Mouse (Mus musculus): ENCODE results near the gene Zfp867. TPM values are rescaled to one million over a fixed set of nuclear protein-coding genes. Genes with fewer than 3 reads are reported as not detected.

Zfp867 gene
- 6.0 and 6.6 TPM in 2 replicates for polyA plus RNA-seq (2015; fragmentation: Nextera tagmentation; extraction: Ambion mirVana)

DNA sequence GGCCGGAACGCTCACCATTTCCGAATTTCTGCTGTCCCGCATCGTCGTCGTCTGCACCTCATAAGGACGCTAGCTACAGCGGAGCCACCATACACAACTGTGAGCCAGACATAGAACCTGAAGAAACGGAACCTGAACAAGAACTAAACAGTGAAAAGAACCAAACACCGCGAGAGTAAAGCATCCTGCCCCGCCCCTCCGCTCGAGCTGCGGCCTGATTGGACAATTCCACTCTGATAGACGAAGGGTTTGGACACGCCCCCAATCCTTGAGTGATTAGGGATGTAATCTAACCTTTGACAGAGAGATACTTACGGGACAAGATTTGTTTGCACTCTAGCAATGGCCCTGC is at the start of gene Zfp867:
Gene Zfp867 (minus strand): TSS at position 149 of the 352 bp plus-strand sequence.
- Histone ChIP-seq H3K4me2 (peak within 1 kb of the TSS; percentile 89), H3K4me3 (replicated peaks) (peak within 1 kb of the TSS; percentile 83), H3K27ac (peak within 1 kb of the TSS; percentile 71), H3K9me3 (no peaks in the 10 kb centered on the region), H3K9ac (peak within 1 kb of the TSS; percentile 95), H3K27me3 (replicated peaks) (no peaks in the 10 kb centered on the region), H3K36me3 (no peaks in the 10 kb centered on the region), H3K4me1 (0 out of 2 replicates have a peak, but pooled peaks cover 6% of the 10 kb centered on the region)
- ATAC-seq (ENCODE audit: insufficient read depth, low FRiP score, low read depth): peak; percentile 82
- WGBS: under 1% methylated on average over 19 of the region's 19 CpGs

DNA sequence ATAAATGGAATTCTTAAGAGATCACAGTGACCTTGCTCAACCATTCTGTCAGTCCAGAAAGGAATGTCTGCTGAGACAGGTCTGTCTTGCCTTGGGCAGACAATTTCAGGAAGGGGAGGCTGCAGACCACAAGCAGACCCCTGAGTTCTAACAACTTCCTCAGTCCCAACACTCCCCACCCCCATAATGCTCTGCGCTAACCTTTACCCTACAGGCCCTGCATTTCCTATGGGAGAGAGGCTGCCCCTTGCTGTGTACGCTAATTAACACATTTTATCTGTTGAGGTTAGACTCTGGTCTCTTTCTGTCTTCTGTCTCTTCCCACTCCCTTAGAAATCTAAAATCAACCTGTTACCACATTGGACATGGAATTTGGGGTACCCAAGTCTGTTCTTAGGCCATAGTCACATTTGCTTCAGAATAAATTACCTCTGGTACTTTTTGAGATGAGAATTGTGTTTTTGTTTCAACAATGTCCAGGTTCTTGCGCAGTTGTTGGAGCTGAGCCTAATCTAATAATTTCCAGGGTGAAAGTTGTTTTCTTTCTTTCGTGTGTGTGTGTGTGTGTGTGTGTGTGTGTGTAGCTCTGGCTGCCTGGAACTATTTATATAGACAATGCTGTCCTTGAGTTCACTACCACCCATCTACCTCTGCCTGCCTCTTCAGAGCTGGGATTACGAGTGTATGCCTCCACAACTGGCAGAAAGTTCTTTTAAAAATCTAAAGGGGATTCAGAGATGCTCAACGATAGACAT is 47.6 kb upstream of the Zfp867 start:
- ATAC-seq (ENCODE audit: insufficient read depth, low FRiP score, low read depth): no peak
- 64% methylated on average over 6 of the region's 6 CpGs for WGBS

DNA sequence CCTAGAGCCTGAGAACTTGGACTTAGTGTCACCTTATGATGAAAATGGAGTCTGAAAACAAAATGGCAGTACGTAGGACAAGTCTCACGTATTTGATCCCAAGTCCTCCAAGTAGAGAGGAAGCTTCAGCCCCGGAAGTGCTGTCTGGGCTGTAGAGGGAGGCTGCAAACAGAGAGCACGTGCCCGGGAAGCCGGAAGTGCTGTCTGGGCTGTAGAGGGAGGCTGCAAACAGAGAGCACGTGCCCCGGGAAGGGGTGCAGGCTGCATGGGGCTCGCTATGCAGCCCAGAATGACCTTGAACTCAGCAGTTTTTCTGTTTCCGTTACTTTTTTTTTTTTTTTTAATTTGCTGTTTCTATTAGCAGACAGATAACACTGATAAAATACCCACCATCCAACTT is 46.0 kb upstream of the Zfp867 start:
- Histone ChIP-seq H3K9me3 (no peaks in the 10 kb centered on the region), H3K4me3 (replicated peaks) (no peak overlapping the region), H3K36me3 (no peaks in the 10 kb centered on the region), H3K4me2 (no peak overlapping the region), H3K27me3 (replicated peaks) (no peaks in the 10 kb centered on the region), H3K4me1 (no peaks in the 10 kb centered on the region), H3K9ac (no peak overlapping the region), H3K27ac (no peak overlapping the region)
- no peak for ATAC-seq (ENCODE audit: insufficient read depth, low FRiP score, low read depth)
- WGBS: 47% methylated on average over 10 of the region's 10 CpGs

More for the DNA sequence above, 47.6 kb upstream of the Zfp867 start:
- Histone ChIP-seq H3K4me2 (no peak overlapping the region), H3K36me3 (no peaks in the 10 kb centered on the region), H3K27me3 (replicated peaks) (no peaks in the 10 kb centered on the region), H3K9me3 (no peaks in the 10 kb centered on the region), H3K4me3 (replicated peaks) (no peak overlapping the region), H3K27ac (peak overlapping the region; percentile 71), H3K9ac (no peak overlapping the region), H3K4me1 (no peaks in the 10 kb centered on the region)

DNA sequence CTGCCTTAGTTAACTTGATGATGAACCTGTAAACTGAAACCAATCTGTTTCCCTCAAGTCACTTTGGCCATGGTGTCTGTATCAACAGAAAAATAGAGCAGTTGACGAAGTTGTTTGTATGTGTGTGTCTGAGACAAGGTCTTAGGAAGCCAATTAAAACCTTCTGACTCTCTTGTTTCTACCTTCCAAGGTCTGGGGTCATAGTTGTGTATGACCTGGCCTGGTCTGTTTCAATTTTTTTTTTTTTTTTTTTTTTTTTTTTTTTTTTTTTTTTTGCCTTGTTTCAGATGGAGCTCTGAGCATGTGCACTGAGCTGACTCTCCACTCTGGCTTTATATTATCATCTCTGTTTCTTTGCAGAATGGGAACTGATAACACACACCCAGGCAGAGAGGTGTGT is 45.2 kb upstream of the Zfp867 start:
- Histone ChIP-seq H3K36me3 (no peaks in the 10 kb centered on the region), H3K4me1 (no peaks in the 10 kb centered on the region), H3K27me3 (replicated peaks) (no peaks in the 10 kb centered on the region), H3K4me2 (no peak overlapping the region), H3K4me3 (replicated peaks) (no peak overlapping the region), H3K9me3 (no peaks in the 10 kb centered on the region), H3K9ac (no peak overlapping the region), H3K27ac (no peak overlapping the region)
- ATAC-seq (ENCODE audit: insufficient read depth, low FRiP score, low read depth): no peak
- WGBS: 84% methylated on average over 1 of the region's 1 CpGs

DNA sequence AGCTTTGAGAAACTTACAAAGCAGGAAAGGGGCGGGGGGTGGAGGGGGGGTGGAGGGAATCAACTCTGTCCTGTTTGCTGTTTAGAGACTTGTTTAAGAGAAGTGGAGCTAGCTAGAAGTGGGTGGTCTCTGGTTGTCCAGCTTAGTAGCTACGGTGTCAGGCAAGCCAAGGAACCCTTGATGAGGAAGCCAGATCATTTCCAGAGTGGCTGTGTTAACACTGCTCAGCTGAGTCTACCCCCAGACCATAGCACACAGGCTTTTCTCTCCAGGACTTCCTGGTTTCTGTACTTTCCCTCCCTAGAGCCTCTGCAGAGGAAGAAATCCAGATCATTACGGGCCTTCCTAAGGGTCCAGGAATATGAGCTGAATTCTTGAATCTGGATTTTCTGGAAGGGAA is 42.5 kb upstream of the Zfp867 start:
- no peak for ATAC-seq (ENCODE audit: insufficient read depth, low FRiP score, low read depth)
- 52% methylated on average over 3 of the region's 3 CpGs for WGBS
- Histone ChIP-seq H3K4me3 (replicated peaks) (no peak overlapping the region), H3K4me2 (no peak overlapping the region), H3K27me3 (replicated peaks) (no peaks in the 10 kb centered on the region), H3K9ac (no peak overlapping the region), H3K4me1 (no peaks in the 10 kb centered on the region), H3K9me3 (no peaks in the 10 kb centered on the region), H3K36me3 (0 out of 2 replicates have a peak, but pooled peaks cover 4% of the 10 kb centered on the region), H3K27ac (no peak overlapping the region)

DNA sequence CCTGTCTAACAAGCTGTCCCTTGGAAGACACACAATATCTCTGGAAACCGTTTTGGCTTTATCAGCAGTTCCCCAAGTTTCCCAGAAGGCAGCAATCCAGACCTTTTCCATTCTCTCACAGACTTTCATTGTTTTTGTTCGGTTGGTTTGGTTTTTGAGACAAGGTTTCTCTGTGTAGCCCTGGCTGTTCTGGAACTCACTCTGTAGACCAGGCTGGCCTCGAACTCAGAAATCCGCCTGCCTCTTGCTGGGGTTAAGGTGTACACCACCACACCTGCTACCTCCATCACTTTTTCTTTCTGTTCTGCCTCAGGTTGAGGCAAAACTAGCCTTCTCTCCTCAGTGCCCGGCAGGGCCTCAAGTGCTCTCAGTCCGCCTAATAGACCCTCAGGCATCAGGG is 42.1 kb upstream of the Zfp867 start:
- H3K36me3 ChIP-seq: 0 out of 2 replicates have a peak, but pooled peaks cover 4% of the 10 kb centered on the region
- WGBS: 59% methylated on average over 6 of the region's 6 CpGs
- no peaks in the 10 kb centered on the region for H3K4me1 ChIP-seq
- no peak overlapping the region for H3K9ac ChIP-seq
- H3K27me3 ChIP-seq (replicated peaks): no peaks in the 10 kb centered on the region
- no peak overlapping the region for H3K4me3 ChIP-seq (replicated peaks)
- H3K27ac ChIP-seq: no peak overlapping the region
- no peaks in the 10 kb centered on the region for H3K9me3 ChIP-seq
- no peak for ATAC-seq (ENCODE audit: insufficient read depth, low FRiP score, low read depth)
- H3K4me2 ChIP-seq: no peak overlapping the region

DNA sequence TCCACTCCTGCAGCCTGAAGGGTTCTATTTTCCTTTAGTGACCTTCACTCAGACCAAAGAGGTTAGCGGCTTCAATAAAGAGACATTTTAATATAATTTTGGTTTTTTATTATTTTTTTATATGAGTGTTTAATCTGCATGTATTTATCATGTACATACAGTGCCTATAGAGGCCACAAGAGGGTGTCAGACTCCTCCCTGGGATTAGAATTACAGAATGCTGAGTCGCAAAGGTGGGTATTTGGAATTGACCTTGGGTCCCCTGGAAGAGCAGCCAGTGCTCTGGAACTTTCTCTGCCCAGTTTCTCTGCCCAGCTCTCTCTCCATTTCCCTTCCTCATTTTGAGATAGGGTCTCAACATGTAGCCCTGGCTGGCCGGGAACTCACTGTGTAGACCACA is 41.3 kb upstream of the Zfp867 start:
- Histone ChIP-seq H3K27me3 (replicated peaks) (no peaks in the 10 kb centered on the region), H3K4me3 (replicated peaks) (no peak overlapping the region), H3K36me3 (0 out of 2 replicates have a peak, but pooled peaks cover 4% of the 10 kb centered on the region), H3K9ac (no peak overlapping the region), H3K9me3 (no peaks in the 10 kb centered on the region), H3K27ac (no peak overlapping the region), H3K4me1 (no peaks in the 10 kb centered on the region), H3K4me2 (no peak overlapping the region)
- ATAC-seq (ENCODE audit: insufficient read depth, low FRiP score, low read depth): no peak
- 81% methylated on average over 3 of the region's 3 CpGs for WGBS

DNA sequence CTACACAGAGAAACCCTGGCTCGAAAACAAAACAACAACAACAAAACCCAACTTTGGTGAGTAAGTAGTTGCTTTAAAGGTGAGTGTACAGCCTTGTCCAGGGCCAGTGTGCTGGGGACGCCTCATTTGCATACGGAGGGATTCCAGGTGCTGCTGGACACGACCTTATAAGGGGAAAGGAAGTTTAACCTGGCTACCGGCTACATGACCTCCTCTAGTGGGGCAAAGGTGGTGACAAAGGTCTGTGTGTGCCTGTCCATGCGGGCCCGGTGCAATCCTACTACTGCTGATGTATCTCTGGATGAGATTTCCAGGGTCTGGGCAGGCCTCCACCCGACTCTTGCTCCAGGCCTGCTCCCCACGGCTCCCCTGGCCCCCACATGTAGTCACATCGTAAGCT is 40.5 kb upstream of the Zfp867 start:
- Histone ChIP-seq H3K4me3 (replicated peaks) (no peak overlapping the region), H3K4me2 (no peak overlapping the region), H3K36me3 (0 out of 2 replicates have a peak, but pooled peaks cover 4% of the 10 kb centered on the region), H3K9me3 (no peaks in the 10 kb centered on the region), H3K9ac (no peak overlapping the region), H3K27ac (no peak overlapping the region), H3K4me1 (0 out of 2 replicates have a peak, but pooled peaks cover 3% of the 10 kb centered on the region), H3K27me3 (replicated peaks) (no peaks in the 10 kb centered on the region)
- no peak for ATAC-seq (ENCODE audit: insufficient read depth, low FRiP score, low read depth)
- 81% methylated on average over 10 of the region's 10 CpGs for whole genome bisulfite sequencing

DNA sequence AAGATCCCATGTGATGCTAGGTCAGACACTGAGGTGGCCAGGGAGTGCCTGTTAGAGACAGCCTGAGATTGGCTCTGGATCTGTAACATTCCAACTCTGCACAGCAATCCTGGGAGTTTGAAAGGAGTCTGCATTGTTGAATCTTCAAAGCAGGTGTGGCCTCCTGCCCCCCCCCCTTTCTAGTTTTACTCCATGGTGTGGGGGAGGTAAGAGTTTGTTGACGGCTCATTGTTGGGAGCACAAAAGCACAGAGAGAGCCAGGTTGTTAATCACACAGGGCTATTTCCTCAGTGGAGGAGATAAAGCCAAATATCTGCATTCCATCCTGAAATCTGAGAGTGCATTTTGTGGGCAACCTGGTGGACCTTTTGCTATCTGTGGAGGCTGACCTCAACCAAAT is 39.3 kb upstream of the Zfp867 start:
- no peaks in the 10 kb centered on the region for H3K27me3 ChIP-seq (replicated peaks)
- H3K36me3 ChIP-seq: 0 out of 2 replicates have a peak, but pooled peaks cover 4% of the 10 kb centered on the region
- no peak overlapping the region for H3K27ac ChIP-seq
- H3K9ac ChIP-seq: no peak overlapping the region
- no peak overlapping the region for H3K4me2 ChIP-seq
- no peak for ATAC-seq (ENCODE audit: insufficient read depth, low FRiP score, low read depth)
- H3K9me3 ChIP-seq: no peaks in the 10 kb centered on the region
- H3K4me3 ChIP-seq (replicated peaks): no peak overlapping the region
- WGBS: 60% methylated on average over 1 of the region's 1 CpGs
- peaks cover 13% of the 10 kb centered on the region for H3K4me1 ChIP-seq

DNA sequence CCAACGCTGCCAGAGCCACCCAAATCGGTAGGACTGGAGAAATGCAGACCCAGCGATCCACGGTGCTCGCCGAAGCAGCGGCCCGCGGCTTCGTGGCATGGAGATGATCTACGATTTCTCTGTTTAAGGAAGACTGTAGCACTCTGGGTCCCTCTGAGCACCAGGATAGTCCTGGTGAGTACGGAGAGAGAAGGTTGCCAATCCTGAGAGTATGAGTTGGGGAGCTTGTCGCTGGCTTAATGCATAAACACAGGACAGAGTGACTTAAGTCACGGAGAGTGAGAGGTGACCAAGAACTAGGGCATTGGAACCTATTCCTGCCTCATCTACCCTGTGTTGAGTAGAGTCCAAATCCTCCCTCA is 34.4 kb upstream of the Zfp867 start:
- Histone ChIP-seq H3K27ac (peak overlapping the region; percentile 95), H3K27me3 (replicated peaks) (no peaks in the 10 kb centered on the region), H3K4me2 (peak overlapping the region; percentile 97), H3K36me3 (peaks cover 23% of the 10 kb centered on the region), H3K4me3 (replicated peaks) (peak overlapping the region; percentile 87), H3K4me1 (peaks cover 20% of the 10 kb centered on the region), H3K9ac (peak overlapping the region; percentile 93), H3K9me3 (no peaks in the 10 kb centered on the region)
- ATAC-seq (ENCODE audit: insufficient read depth, low FRiP score, low read depth): no peak
- WGBS: 2% methylated on average over 14 of the region's 14 CpGs

DNA sequence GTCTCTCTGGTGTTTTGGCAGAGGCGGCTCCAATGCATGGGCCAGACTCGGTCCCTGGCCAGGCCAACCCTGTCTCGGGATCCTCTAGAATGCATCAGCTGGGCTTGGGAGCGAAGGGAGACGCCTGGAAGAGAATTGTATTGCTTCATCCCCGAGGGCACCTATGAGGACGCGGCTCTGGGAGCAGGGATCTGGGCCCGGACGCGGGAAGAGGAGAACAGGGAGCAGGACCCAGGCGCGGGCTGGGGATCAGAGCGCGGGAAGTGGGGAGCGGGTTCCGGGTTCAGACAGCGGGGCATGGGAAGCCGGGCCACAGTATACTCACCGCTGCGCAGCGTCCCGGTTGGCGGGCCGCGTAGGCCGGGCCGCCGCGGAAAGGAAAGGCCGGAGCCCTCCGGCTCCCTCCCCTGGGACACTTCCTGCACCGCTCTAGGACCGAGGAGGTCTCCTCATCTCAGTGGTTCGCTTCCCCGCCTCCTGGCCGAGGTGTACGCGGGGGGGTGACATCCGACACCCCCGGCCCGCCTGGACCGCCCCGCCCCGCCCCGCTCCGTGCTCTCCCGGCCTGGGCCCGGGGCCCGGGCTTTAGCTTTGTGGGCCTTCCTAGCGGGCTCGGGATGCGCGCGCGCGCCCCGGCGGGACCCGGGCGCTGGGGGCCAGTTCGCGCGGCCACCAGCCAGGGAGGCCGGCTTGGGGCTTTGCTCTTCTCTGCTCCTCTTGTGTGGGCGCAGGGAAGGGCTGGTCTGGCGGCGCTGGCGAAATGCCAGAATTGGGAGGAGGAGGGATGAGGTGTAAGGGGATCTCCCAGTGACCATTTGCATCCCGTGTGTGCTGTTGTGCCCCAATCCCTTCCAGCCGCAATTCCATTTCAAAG is 33.8 kb upstream of the Zfp867 start:
- H3K36me3 ChIP-seq: peaks cover 21% of the 10 kb centered on the region
- peak overlapping the region; percentile 93 for H3K9ac ChIP-seq
- H3K9me3 ChIP-seq: no peaks in the 10 kb centered on the region
- WGBS: under 1% methylated on average over 65 of the region's 71 CpGs
- H3K27ac ChIP-seq: peak overlapping the region; percentile 95
- peak overlapping the region; percentile 97 for H3K4me2 ChIP-seq
- H3K4me1 ChIP-seq: peaks cover 20% of the 10 kb centered on the region
- no peaks in the 10 kb centered on the region for H3K27me3 ChIP-seq (replicated peaks)
- ATAC-seq (ENCODE audit: insufficient read depth, low FRiP score, low read depth): peak; percentile 93
- H3K4me3 ChIP-seq (replicated peaks): peak overlapping the region; percentile 87

DNA sequence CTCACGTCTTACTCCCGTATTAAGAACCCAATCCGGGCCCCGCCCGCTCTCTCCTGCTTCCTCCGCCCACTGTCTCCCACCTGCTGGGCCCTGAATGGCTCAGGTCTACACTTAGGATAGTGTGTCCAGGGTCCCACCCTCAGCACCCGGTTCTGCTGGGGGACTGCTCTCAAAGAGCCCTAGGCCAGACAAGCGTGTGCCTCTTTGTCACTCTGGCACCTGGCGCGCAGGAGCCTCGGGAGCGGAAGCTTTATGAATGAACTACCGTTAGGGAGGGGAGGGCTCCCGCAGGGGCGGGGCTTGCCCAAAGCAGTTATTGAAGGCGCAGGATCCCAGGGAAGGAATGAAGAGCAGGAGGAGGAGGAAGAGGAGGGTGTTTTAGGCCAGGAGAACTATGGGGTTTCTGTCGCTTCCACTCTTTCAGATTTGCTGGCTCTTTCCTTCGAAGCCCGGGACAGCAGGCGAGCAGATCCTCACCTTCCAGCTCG is 33.1 kb upstream of the Zfp867 start:
- Histone ChIP-seq H3K36me3 (peaks cover 28% of the 10 kb centered on the region), H3K27me3 (replicated peaks) (no peaks in the 10 kb centered on the region), H3K9ac (peak overlapping the region; percentile 93), H3K27ac (peak overlapping the region; percentile 95), H3K4me1 (peaks cover 20% of the 10 kb centered on the region), H3K4me2 (peak overlapping the region; percentile 97), H3K9me3 (no peaks in the 10 kb centered on the region), H3K4me3 (replicated peaks) (peak overlapping the region; percentile 87)
- ATAC-seq (ENCODE audit: insufficient read depth, low FRiP score, low read depth): peak; percentile 56
- WGBS: 0% methylated on average over 21 of the region's 21 CpGs

Data from stomach, embryonic 15.5 days (tissue).